Mouse (Mus musculus) liver, adult 2 months (tissue): ENCODE measurements around the gene Braf.

Source experiments
- CTCF ChIP-seq: fragments of 200-500 bp; IDR thresholded peaks from 2 replicates; pipeline ENCODE4 v1.5.1; 2011; ENCODE audit warnings: low read depth, low read length, control low read depth
- POLR2A ChIP-seq: fragments of 200-500 bp; IDR thresholded peaks from 2 replicates; pipeline ENCODE4 v1.6.1; 2011; ENCODE audit warnings: low read length, control low read depth; ENCODE audit not compliant: insufficient read depth; ENCODE audit errors: extremely low read depth

DNA sequence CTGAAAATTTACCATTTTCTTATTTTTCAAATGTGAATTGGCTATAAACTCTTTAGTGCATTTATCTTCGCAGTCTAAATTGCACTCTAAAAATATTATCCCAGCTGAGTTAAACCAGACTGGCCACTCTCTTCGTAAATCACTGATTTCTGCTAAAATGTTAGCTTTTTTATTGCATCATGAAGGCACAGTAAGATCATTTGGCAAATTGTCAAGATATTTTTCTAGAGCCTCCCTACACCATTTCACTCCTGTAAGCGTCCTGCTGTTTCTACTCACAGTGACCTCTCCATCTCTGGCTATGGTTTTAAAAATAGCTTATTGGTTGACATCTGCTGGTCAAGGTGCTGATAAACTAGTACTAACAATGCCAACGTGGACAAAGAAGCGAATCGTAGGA is 119.2 kb downstream of the Braf start:
- TF ChIP-seq CTCF (no peak), POLR2A (no peak)
